Mouse (Mus musculus) cerebellum, adult (tissue): ENCODE data around the gene Heph.
"Not testable (repeated sequence)": the region's sequence is repeated elsewhere in the genome, so short reads cannot be mapped to it uniquely, and the experiment has no call there.

Experiments
- ATAC-seq: cut with Nextera tagmentation; 2 replicates; pipeline ENCODE4 v1.9.2; 2017; ENCODE audit warnings: mild to moderate bottlenecking, moderate library complexity, mixed read lengths; ENCODE audit not compliant: insufficient number of reproducible peaks, low FRiP score, low TSS enrichment

Heph gene

GRCm38 (mm10) chrX:96455149-96455548 is at the start of gene Heph:
Heph (plus strand) TSS chrX:96455359.
- ATAC-seq, result no peak

- not testable (repeated sequence) for ATAC-seq
These were observed 39.8 kb upstream of the Heph start for GRCm38 (mm10) chrX:96415351-96415750.

GRCm38 (mm10) chrX:96416970-96417369 is 38.2 kb upstream of the Heph start:
- no peak for ATAC-seq

- no peak for ATAC-seq
These were observed 37.4 kb upstream of the Heph start for GRCm38 (mm10) chrX:96417733-96418132.

GRCm38 (mm10) chrX:96419383-96419782 is 35.8 kb upstream of the Heph start:
- no peak for ATAC-seq

- ATAC-seq, result no peak
These were observed 1.2 kb downstream of the Heph start, which contains the start of gene Hsf3 for GRCm38 (mm10) chrX:96456201-96456963. Hsf3 (minus strand) TSS chrX:96456294.

- no peak for ATAC-seq
These were observed 46.4 kb downstream of the Heph start for GRCm38 (mm10) chrX:96501580-96501979.
